In genomic region chr5:29382776-29383175, GRCm38 (mm10) we compare ENCODE assay signal across 28 mouse cellular contexts. TPM values are rescaled to one million over a fixed set of nuclear protein-coding genes. Genes with fewer than 3 reads are reported as not detected.
A peak's percentile ranks its signal among the peaks of the same experiment; 100 is the strongest.
DNase-seq lines count a peak whose midpoint lies in the region; ATAC-seq and TF ChIP-seq lines count a peak whose summit lies in the region.
"Had no signal": no experiment of that assay in that cellular context is flagged by ENCODE, and none has a peak within 500 bp of the region (broad histone marks: within the 10 kb centered on the region; RNA-seq: fewer than 3 reads in every experiment).

No protein-coding gene starts in this region.

- 0 out of 2 replicates have a peak, but pooled peaks cover 3% of the 10 kb centered on the region for H3K4me1 ChIP-seq in kidney, postnatal 0 days (replicated peaks; ENCODE audit: insufficient read depth, low read length)

- H3K9ac ChIP-seq in kidney, postnatal 0 days (ENCODE audit: low read depth, low read length): no peak overlapping the region
- H3K9ac ChIP-seq: embryonic facial prominence, embryonic 15.5 days; hindbrain, embryonic 12.5 days; limb, embryonic 13.5 days; liver, embryonic 13.5 days; lung, embryonic 14.5 days; midbrain, embryonic 15.5 days; neural tube, embryonic 12.5 days had no signal

- WGBS in kidney, postnatal 0 days: 88% methylated on average over 1 of the region's 1 CpGs

- peak; percentile 18 for DNase-seq in embryo, embryonic 11 days
- no peak for DNase-seq in embryo, embryonic 10.5 days (ENCODE audit: low spot score)
- DNase-seq in kidney, postnatal 0 days (ENCODE audit: low spot score): no peak
- no peak for DNase-seq in kidney, postnatal 14 days
- DNase-seq in 416B (ENCODE audit: low read depth) (peak; percentile 16), NIH3T3 (ENCODE audit: low read depth) (peak; percentile 17)
- DNase-seq in left cerebral cortex, adult 2 months (ENCODE audit: extremely low spot score in 1 of 2, low spot score in 2 of 2): no peak
- no peak for DNase-seq in thymus, adult 18-20 months
- DNase-seq: adrenal gland, postnatal 14 days; cerebellum, adult 11 months; cerebellum, adult 9-10 months; cerebellum, postnatal 36 days; gastrocnemius, postnatal 36 days; kidney, adult 9 months; kidney, postnatal 25 days; liver, embryonic 13.5 days; lung, embryonic 14.5 days; lung, postnatal 14 days; thymus, postnatal 14 days had no signal

- H3K36me3 ChIP-seq in kidney, postnatal 0 days (ENCODE audit: insufficient read depth, low read length): no peaks in the 10 kb centered on the region; the same call in 1 of the 2 replicates
- H3K36me3 ChIP-seq: embryonic facial prominence, embryonic 10.5 days; embryonic facial prominence, embryonic 15.5 days; hindbrain, embryonic 12.5 days; limb, embryonic 13.5 days; liver, embryonic 13.5 days; midbrain, embryonic 15.5 days; neural tube, embryonic 12.5 days had no signal

- H3K27ac ChIP-seq in kidney, postnatal 0 days: no peak overlapping the region
- H3K27ac ChIP-seq in left cerebral cortex, adult 2 months: no peak overlapping the region
- H3K27ac ChIP-seq: embryonic facial prominence, embryonic 10.5 days; embryonic facial prominence, embryonic 15.5 days; hindbrain, embryonic 12.5 days; hindbrain, postnatal 0 days; limb, embryonic 13.5 days; liver, embryonic 13.5 days; midbrain, embryonic 15.5 days; neural tube, embryonic 12.5 days had no signal

- intact Hi-C loops in left cerebral cortex, adult 2 months (cut with DNase I): no loop called here

- no peak for ATAC-seq in kidney, postnatal 0 days (replicated peaks; ENCODE audit: low FRiP score, low read depth)
- ATAC-seq: forebrain, embryonic 14.5 days; hindbrain, postnatal 0 days; intestine, embryonic 16.5 days; midbrain, embryonic 15.5 days had no signal

- H3K9me3 ChIP-seq in kidney, postnatal 0 days (replicated peaks; ENCODE audit: low read length): no peaks in the 10 kb centered on the region
- H3K9me3 ChIP-seq: embryonic facial prominence, embryonic 10.5 days; embryonic facial prominence, embryonic 15.5 days; hindbrain, embryonic 12.5 days; limb, embryonic 13.5 days; liver, embryonic 13.5 days; midbrain, embryonic 15.5 days; neural tube, embryonic 12.5 days had no signal

- no peaks in the 10 kb centered on the region for H3K27me3 ChIP-seq in kidney, postnatal 0 days (ENCODE audit: insufficient read depth, low read length)
- H3K27me3 ChIP-seq: embryonic facial prominence, embryonic 15.5 days; limb, embryonic 13.5 days; midbrain, embryonic 15.5 days; neural tube, embryonic 12.5 days had no signal

- H3K4me3 ChIP-seq in kidney, postnatal 0 days (replicated peaks; ENCODE audit: low read depth, low read length): no peak overlapping the region
- no peak overlapping the region for H3K4me3 ChIP-seq in left cerebral cortex, adult 2 months
- H3K4me3 ChIP-seq: embryonic facial prominence, embryonic 10.5 days; embryonic facial prominence, embryonic 15.5 days; hindbrain, embryonic 12.5 days; limb, embryonic 13.5 days; liver, embryonic 13.5 days; midbrain, embryonic 15.5 days; neural tube, embryonic 12.5 days had no signal

- TF ChIP-seq CTCF in kidney, postnatal 0 days (IDR thresholded peaks at IDR 0.05; ENCODE audit: low read depth): peak; percentile 34; the same call in 1 of the 2 replicates
- TF ChIP-seq CTCF in left cerebral cortex, adult 2 months (IDR thresholded peaks at IDR 0.05): no peak

- H3K4me2 ChIP-seq in kidney, postnatal 0 days (ENCODE audit: low read length): no peak overlapping the region
- H3K4me2 ChIP-seq: embryonic facial prominence, embryonic 15.5 days; hindbrain, embryonic 12.5 days; limb, embryonic 13.5 days; liver, embryonic 13.5 days; lung, embryonic 14.5 days; midbrain, embryonic 15.5 days; neural tube, embryonic 12.5 days had no signal

RNA-seq across cellular contexts. Expression of gene Lmbr1, which starts 4.6 kb away (rescaled TPM):
- 13.6 and 15.5 TPM in 2 replicates for polyA plus RNA-seq in kidney, postnatal 0 days (2015; fragmentation: Nextera tagmentation; extraction: Ambion mirVana)
- total RNA-seq in left cerebral cortex, adult 2 months (2021): 10 to 100 TPM; 28.5 to 29.6 TPM

RNA-seq across cellular contexts. Expression of gene Nom1, which starts 51.7 kb away (rescaled TPM):
- 19.6 and 20.0 TPM in 2 replicates for polyA plus RNA-seq in kidney, postnatal 0 days (2015; fragmentation: Nextera tagmentation; extraction: Ambion mirVana)
- 10 to 100 TPM; 19.9 to 25.4 TPM for total RNA-seq in left cerebral cortex, adult 2 months (2021)

Comparison
In these comparisons a context has a peak if more than half of its experiments do, and no peak if none do; other contexts are left out.
1. DNase-seq: peak in embryo, embryonic 11 days (single experiment), 416B (single experiment) and NIH3T3 (single experiment); none in embryo, embryonic 10.5 days (single experiment), kidney, postnatal 0 days (single experiment), kidney, postnatal 14 days (single experiment), left cerebral cortex, adult 2 months (0 of 2) and thymus, adult 18-20 months (0 of 2).